Mouse (Mus musculus): ENCODE measurements around the gene Gpr155. TPM values are rescaled to one million over a fixed set of nuclear protein-coding genes. Genes with fewer than 3 reads are reported as not detected.

Gpr155 gene
- total RNA-seq (2014; rRNA removed) (19.9 TPM in 2 replicates), polyA plus RNA-seq (2012; rRNA removed) (13.3 and 15.1 TPM in 2 replicates)

GRCm38 (mm10) chr2:73386356-73387046 lies at the start of gene Gpr155:
Gene Gpr155 (minus strand): TSS chr2:73386572.
- Histone ChIP-seq H3K27ac (replicated peaks; ENCODE audit: insufficient read depth, low read depth, low read length) (peak within 1 kb of the TSS; percentile 79), H3K9ac (ENCODE audit: low read depth, low read length) (peak within 1 kb of the TSS; percentile 71), H3K27me3 (ENCODE audit: control insufficient read depth, insufficient read depth, low read length) (no peaks in the 10 kb centered on the region), H3K4me3 (ENCODE audit: insufficient read depth, low read depth, low read length) (peak within 1 kb of the TSS; percentile 69), H3K36me3 (ENCODE audit: control insufficient read depth, insufficient read depth, low read length) (peaks cover 6% of the 10 kb centered on the region; the same call in 1 of the 2 replicates), H3K4me1 (ENCODE audit: control insufficient read depth, insufficient read depth, low read length) (peaks cover 4% of the 10 kb centered on the region), H3K79me2 (ENCODE audit: control insufficient read depth, insufficient read depth, low read length) (peaks cover 5% of the 10 kb centered on the region)
- under 1% methylated on average over 44 of the region's 44 CpGs for WGBS
- TF ChIP-seq POLR2A (IDR thresholded peaks at IDR 0.05; ENCODE audit: extremely low read depth, insufficient read depth, low read length) (peak; percentile 69; the same call in 1 of the 2 replicates), CTCF (IDR thresholded peaks at IDR 0.05; ENCODE audit: low read depth, low read length) (no peak)
- peak; percentile 93 for DNase-seq (ENCODE audit: extremely low read depth, low read depth, low spot score)

GRCm38 (mm10) chr2:73435847-73436246 lies 49.5 kb upstream of the Gpr155 start:
- no peak overlapping the region for H3K27ac ChIP-seq (replicated peaks; ENCODE audit: insufficient read depth, low read depth, low read length)
- 96% methylated on average over 2 of the region's 2 CpGs for WGBS
- H3K9ac ChIP-seq (ENCODE audit: low read depth, low read length) = no peak overlapping the region
- H3K4me1 ChIP-seq (ENCODE audit: control insufficient read depth, insufficient read depth, low read length) = no peaks in the 10 kb centered on the region
- TF ChIP-seq POLR2A (IDR thresholded peaks at IDR 0.05; ENCODE audit: extremely low read depth, insufficient read depth, low read length) (no peak), CTCF (IDR thresholded peaks at IDR 0.05; ENCODE audit: low read depth, low read length) (no peak)
- no peaks in the 10 kb centered on the region for H3K79me2 ChIP-seq (ENCODE audit: control insufficient read depth, insufficient read depth, low read length)
- no peak for DNase-seq (ENCODE audit: extremely low read depth, low read depth, low spot score)
- H3K4me3 ChIP-seq (ENCODE audit: insufficient read depth, low read depth, low read length) = no peak overlapping the region
- no peaks in the 10 kb centered on the region for H3K27me3 ChIP-seq (ENCODE audit: control insufficient read depth, insufficient read depth, low read length)
- H3K36me3 ChIP-seq (ENCODE audit: control insufficient read depth, insufficient read depth, low read length) = no peaks in the 10 kb centered on the region; the same call in 1 of the 2 replicates

DNA sequence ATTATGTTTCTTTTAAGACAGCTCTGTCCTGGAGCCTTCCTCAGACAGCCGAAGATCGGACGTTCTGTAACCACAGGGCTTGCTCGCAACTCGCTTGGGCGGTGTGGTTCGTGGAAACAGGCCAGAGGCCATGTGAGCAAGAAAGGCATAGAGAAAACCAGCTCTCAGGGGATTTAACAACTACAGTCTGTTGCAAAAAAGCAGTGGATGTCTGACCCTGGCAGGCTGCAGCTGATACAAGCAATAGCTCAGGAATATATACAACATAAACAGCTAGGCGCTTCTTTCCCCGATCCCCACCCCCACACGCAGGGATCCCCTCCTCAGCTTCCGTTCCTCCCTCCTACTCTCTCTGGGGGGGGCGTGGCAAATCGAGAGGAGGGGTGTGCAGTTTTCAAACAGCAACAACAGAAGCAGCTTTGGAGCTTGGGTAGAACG lies 45.6 kb upstream of the Gpr155 start:
- no peak overlapping the region for H3K9ac ChIP-seq (ENCODE audit: low read depth, low read length)
- no peaks in the 10 kb centered on the region for H3K36me3 ChIP-seq (ENCODE audit: control insufficient read depth, insufficient read depth, low read length)
- H3K79me2 ChIP-seq (ENCODE audit: control insufficient read depth, insufficient read depth, low read length) = no peaks in the 10 kb centered on the region
- no peaks in the 10 kb centered on the region for H3K4me1 ChIP-seq (ENCODE audit: control insufficient read depth, insufficient read depth, low read length)
- DNase-seq (ENCODE audit: extremely low read depth, low read depth, low spot score) = no peak
- H3K27me3 ChIP-seq (ENCODE audit: control insufficient read depth, insufficient read depth, low read length) = no peaks in the 10 kb centered on the region
- no peak overlapping the region for H3K27ac ChIP-seq (replicated peaks; ENCODE audit: insufficient read depth, low read depth, low read length)
- 58% methylated on average over 14 of the region's 14 CpGs for WGBS
- H3K4me3 ChIP-seq (ENCODE audit: insufficient read depth, low read depth, low read length) = no peak overlapping the region
- TF ChIP-seq CTCF (IDR thresholded peaks at IDR 0.05; ENCODE audit: low read depth, low read length) (no peak), POLR2A (IDR thresholded peaks at IDR 0.05; ENCODE audit: extremely low read depth, insufficient read depth, low read length) (no peak)

- H3K9ac ChIP-seq (ENCODE audit: low read depth, low read length) = no peak overlapping the region
- no peaks in the 10 kb centered on the region for H3K27me3 ChIP-seq (ENCODE audit: control insufficient read depth, insufficient read depth, low read length)
- no peaks in the 10 kb centered on the region for H3K4me1 ChIP-seq (ENCODE audit: control insufficient read depth, insufficient read depth, low read length)
- no peak for TF ChIP-seq POLR2A (IDR thresholded peaks at IDR 0.05; ENCODE audit: extremely low read depth, insufficient read depth, low read length)
- TF ChIP-seq CTCF (IDR thresholded peaks at IDR 0.05; ENCODE audit: low read depth, low read length) = no peak
- no peaks in the 10 kb centered on the region for H3K36me3 ChIP-seq (ENCODE audit: control insufficient read depth, insufficient read depth, low read length)
- H3K79me2 ChIP-seq (ENCODE audit: control insufficient read depth, insufficient read depth, low read length) = no peaks in the 10 kb centered on the region
- no peak for DNase-seq (ENCODE audit: extremely low read depth, low read depth, low spot score)
- WGBS = 74% methylated on average over 21 of the region's 21 CpGs
- H3K4me3 ChIP-seq (ENCODE audit: insufficient read depth, low read depth, low read length) = no peak overlapping the region
- H3K27ac ChIP-seq (replicated peaks; ENCODE audit: insufficient read depth, low read depth, low read length) = no peak overlapping the region
Measured at GRCm38 (mm10) chr2:73428803-73429468, 42.6 kb upstream of the Gpr155 start.

- no peaks in the 10 kb centered on the region for H3K4me1 ChIP-seq (ENCODE audit: control insufficient read depth, insufficient read depth, low read length)
- H3K9ac ChIP-seq (ENCODE audit: low read depth, low read length) = no peak overlapping the region
- peak; percentile 44 for DNase-seq (ENCODE audit: extremely low read depth, low read depth, low spot score)
- 49% methylated on average over 1 of the region's 1 CpGs for WGBS
- no peaks in the 10 kb centered on the region for H3K79me2 ChIP-seq (ENCODE audit: control insufficient read depth, insufficient read depth, low read length)
- H3K4me3 ChIP-seq (ENCODE audit: insufficient read depth, low read depth, low read length) = no peak overlapping the region
- H3K27ac ChIP-seq (replicated peaks; ENCODE audit: insufficient read depth, low read depth, low read length) = no peak overlapping the region
- no peaks in the 10 kb centered on the region for H3K36me3 ChIP-seq (ENCODE audit: control insufficient read depth, insufficient read depth, low read length)
- no peaks in the 10 kb centered on the region for H3K27me3 ChIP-seq (ENCODE audit: control insufficient read depth, insufficient read depth, low read length)
- TF ChIP-seq CTCF (IDR thresholded peaks at IDR 0.05; ENCODE audit: low read depth, low read length) = peak; percentile 77
- no peak for TF ChIP-seq POLR2A (IDR thresholded peaks at IDR 0.05; ENCODE audit: extremely low read depth, insufficient read depth, low read length)
Measured at GRCm38 (mm10) chr2:73427293-73427692, 40.9 kb upstream of the Gpr155 start.
